Mouse (Mus musculus) lung, embryonic 14.5 days (tissue): ENCODE measurements at regions not wholly inside any gene's neighbourhood (a gene's known extent, or its start where the extent isn't known, plus 50 kb on each side); places are given as distances from the start of the nearest gene placed in this dataset.

ENCODE experiments used
- ATAC-seq: fragments of 200-750 bp; cut with Nextera tagmentation; 2 replicates; pipeline ENCODE4 v1.8.0; 2017; ENCODE audit warnings: mild to moderate bottlenecking, moderate TSS enrichment, moderate library complexity; ENCODE audit not compliant: insufficient read depth
- DNase-seq: peaks from one replicate; pipeline ENCODE4 v3.0.0-alpha.2; 2015
- H3K27ac ChIP-seq: fragments of 300-500 bp; sonication (generic); 2 replicates; pipeline ENCODE4 v1.5.1; 2014; ENCODE audit warnings: low read depth, mild to moderate bottlenecking, moderate library complexity
- H3K27me3 ChIP-seq: fragments of 300-500 bp; sonication (generic); 2 replicates; pipeline ENCODE4 v1.6.1; 2014; ENCODE audit warnings: low read length, control low read depth; ENCODE audit not compliant: insufficient read depth
- H3K36me3 ChIP-seq: fragments of 300-500 bp; sonication (generic); 2 replicates; pipeline ENCODE4 v1.6.1; 2014; ENCODE audit warnings: control low read depth; ENCODE audit not compliant: insufficient read depth
- H3K4me1 ChIP-seq: fragments of 300-500 bp; sonication (generic); 2 replicates; pipeline ENCODE4 v1.6.1; 2014; ENCODE audit warnings: antibody characterized with exemption, control low read depth; ENCODE audit not compliant: insufficient read depth
- H3K4me2 ChIP-seq: fragments of 300-500 bp; sonication (generic); 2 replicates; pipeline ENCODE4 v1.6.1; 2014; ENCODE audit warnings: mild to moderate bottlenecking
- H3K4me3 ChIP-seq: fragments of 300-500 bp; sonication (generic); 2 replicates; pipeline ENCODE4 v1.5.1; 2014; ENCODE audit warnings: low read depth, low read length
- H3K9ac ChIP-seq: fragments of 300-500 bp; sonication (generic); 2 replicates; pipeline ENCODE4 v1.6.1; 2014
- H3K9me3 ChIP-seq: fragments of 300-500 bp; sonication (generic); 2 replicates; pipeline ENCODE4 v1.6.1; 2016; ENCODE audit warnings: low read depth, low read length, control low read depth
- CTCF ChIP-seq: IDR thresholded peaks from 2 replicates; pipeline ENCODE4 v1.5.1; 2016; ENCODE audit warnings: antibody characterized with exemption, low read depth
- WGBS: fragments of 180-500 bp; shearing (Covaris S2); extraction: QIAGEN DNeasy Blood & Tissue Kit; methylation state at CpG from one replicate; pipeline ENCODE4 v1.1.7; 2014; 5-methylcytosine and 5-hydroxymethylcytosine counted together

GRCm38 (mm10) chr4:29282169-29282568 is 469.2 kb downstream of the Epha7 start:
- DNase-seq = no peak

GRCm38 (mm10) chr4:29301348-29301747 is 488.4 kb downstream of the Epha7 start:
- no peaks in the 10 kb centered on the region for H3K4me1 ChIP-seq
- H3K27ac ChIP-seq = no peak overlapping the region
- H3K9ac ChIP-seq = no peak overlapping the region
- DNase-seq (peak; percentile 45), ATAC-seq (no peak)
- peak; percentile 76 for TF ChIP-seq CTCF
- H3K4me3 ChIP-seq = no peak overlapping the region
- H3K27me3 ChIP-seq = no peaks in the 10 kb centered on the region
- H3K36me3 ChIP-seq = no peaks in the 10 kb centered on the region
- 33% methylated on average over 1 of the region's 1 CpGs for WGBS
- no peaks in the 10 kb centered on the region for H3K9me3 ChIP-seq
- H3K4me2 ChIP-seq = no peak overlapping the region

More at GRCm38 (mm10) chr4:29282169-29282568, 469.2 kb downstream of the Epha7 start:
- WGBS = 62% methylated on average over 5 of the region's 5 CpGs
- Histone ChIP-seq H3K4me1 (no peaks in the 10 kb centered on the region), H3K36me3 (no peaks in the 10 kb centered on the region), H3K27ac (no peak overlapping the region), H3K4me3 (no peak overlapping the region), H3K27me3 (no peaks in the 10 kb centered on the region), H3K4me2 (no peak overlapping the region), H3K9ac (no peak overlapping the region), H3K9me3 (no peaks in the 10 kb centered on the region)
- no peak for TF ChIP-seq CTCF
- no peak for ATAC-seq

DNA sequence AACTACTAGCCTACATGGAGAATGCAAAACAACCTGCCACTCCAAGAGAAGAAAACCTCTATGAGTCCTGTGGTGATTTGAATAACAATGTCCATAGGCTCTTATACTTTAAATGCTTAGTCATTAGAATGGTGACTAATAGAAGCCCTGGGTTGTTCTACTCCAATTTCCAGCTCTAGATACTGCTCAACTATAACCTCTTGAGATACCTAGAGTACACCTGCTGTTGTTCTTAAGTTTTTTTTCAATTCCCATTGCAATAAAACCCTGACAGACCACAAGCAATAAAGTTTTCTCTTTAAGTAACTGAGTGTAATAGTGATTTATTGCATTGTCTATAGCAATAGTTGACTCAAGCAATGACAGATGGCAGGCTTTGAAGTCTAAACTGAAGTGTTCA is 491.0 kb downstream of the Epha7 start:
- Histone ChIP-seq H3K9ac (no peak overlapping the region), H3K4me3 (no peak overlapping the region), H3K36me3 (no peaks in the 10 kb centered on the region), H3K27me3 (no peaks in the 10 kb centered on the region), H3K27ac (no peak overlapping the region), H3K4me1 (no peaks in the 10 kb centered on the region), H3K9me3 (no peaks in the 10 kb centered on the region), H3K4me2 (no peak overlapping the region)
- no peak for DNase-seq
- no peak for TF ChIP-seq CTCF
- no peak for ATAC-seq

DNA sequence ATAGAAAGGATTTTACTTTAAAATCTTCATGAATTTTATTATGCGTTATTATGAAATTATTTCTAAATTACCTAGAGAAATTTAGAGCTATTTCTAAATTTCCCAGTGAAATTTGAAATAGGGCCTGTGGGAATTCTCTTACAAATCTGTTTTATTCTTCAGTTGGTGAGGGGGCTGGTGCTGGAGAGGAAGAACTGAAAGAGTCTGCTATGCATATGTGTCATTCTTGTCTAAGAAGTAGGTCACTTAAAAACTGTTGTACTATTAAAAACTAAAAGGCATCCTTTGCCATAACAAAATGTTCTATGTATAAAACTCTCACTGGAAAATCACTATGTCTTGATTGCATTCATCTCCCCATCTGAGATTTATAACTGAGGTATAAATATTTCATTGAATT is 494.3 kb downstream of the Epha7 start:
- ATAC-seq (no peak), DNase-seq (no peak)
- WGBS = 98% methylated on average over 1 of the region's 1 CpGs
- Histone ChIP-seq H3K27me3 (no peaks in the 10 kb centered on the region), H3K27ac (no peak overlapping the region), H3K4me3 (no peak overlapping the region), H3K9me3 (no peaks in the 10 kb centered on the region), H3K9ac (no peak overlapping the region), H3K4me1 (no peaks in the 10 kb centered on the region), H3K36me3 (no peaks in the 10 kb centered on the region), H3K4me2 (no peak overlapping the region)
- no peak for TF ChIP-seq CTCF

GRCm38 (mm10) chr4:29323921-29324320 is 511.0 kb downstream of the Epha7 start:
- TF ChIP-seq CTCF = no peak
- no peak overlapping the region for H3K4me3 ChIP-seq
- WGBS = 74% methylated on average over 6 of the region's 6 CpGs
- no peaks in the 10 kb centered on the region for H3K4me1 ChIP-seq
- ATAC-seq = no peak
- no peaks in the 10 kb centered on the region for H3K36me3 ChIP-seq
- H3K9ac ChIP-seq = no peak overlapping the region
- no peak for DNase-seq
- no peaks in the 10 kb centered on the region for H3K27me3 ChIP-seq
- no peak overlapping the region for H3K27ac ChIP-seq
- no peak overlapping the region for H3K4me2 ChIP-seq
- no peaks in the 10 kb centered on the region for H3K9me3 ChIP-seq

DNA sequence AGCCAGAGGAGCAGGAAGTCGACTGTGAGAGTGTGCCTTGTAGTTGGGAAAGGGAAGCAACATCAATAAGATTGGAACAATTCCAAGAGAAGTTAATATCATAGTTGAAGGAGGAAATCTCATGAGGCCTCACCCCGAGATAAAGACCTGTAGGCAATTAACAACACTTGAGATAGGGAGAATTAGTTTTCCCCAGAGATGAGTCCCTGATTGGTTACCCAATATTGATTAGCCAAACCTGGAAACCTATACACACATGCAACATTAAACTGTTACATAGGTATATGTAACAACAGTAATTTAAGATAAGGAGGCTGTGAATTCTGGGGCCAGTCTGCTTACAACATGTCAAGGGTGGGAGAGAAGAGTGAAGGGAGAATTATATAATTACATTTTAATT is 516.2 kb downstream of the Epha7 start:
- no peak overlapping the region for H3K27ac ChIP-seq
- no peak for ATAC-seq
- WGBS = 53% methylated on average over 2 of the region's 2 CpGs
- no peaks in the 10 kb centered on the region for H3K36me3 ChIP-seq
- H3K4me2 ChIP-seq = no peak overlapping the region
- TF ChIP-seq CTCF = no peak
- H3K27me3 ChIP-seq = no peaks in the 10 kb centered on the region
- no peak for DNase-seq
- no peaks in the 10 kb centered on the region for H3K9me3 ChIP-seq
- no peak overlapping the region for H3K4me3 ChIP-seq
- H3K4me1 ChIP-seq = no peaks in the 10 kb centered on the region
- H3K9ac ChIP-seq = no peak overlapping the region

DNA sequence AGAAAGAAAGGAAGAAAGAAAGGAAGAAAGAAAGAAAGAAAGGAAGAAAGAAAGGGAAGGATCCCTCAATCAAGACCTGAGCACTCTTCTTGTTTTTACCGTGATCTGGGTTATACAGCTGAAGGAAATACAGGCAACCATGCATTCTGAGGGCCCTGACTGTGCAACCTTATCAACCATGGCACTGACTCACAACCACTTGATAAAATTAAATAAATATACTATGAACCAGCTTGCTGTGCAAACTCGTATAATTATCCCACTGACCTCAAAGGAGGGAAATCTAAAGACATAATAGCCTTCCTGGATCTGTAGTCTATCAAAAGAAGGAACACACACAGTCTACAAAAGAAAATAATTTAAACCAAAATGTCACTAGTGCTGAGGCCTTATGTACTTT is 518.8 kb downstream of the Epha7 start:
- Histone ChIP-seq H3K9me3 (no peaks in the 10 kb centered on the region), H3K27ac (no peak overlapping the region), H3K27me3 (no peaks in the 10 kb centered on the region), H3K9ac (no peak overlapping the region), H3K4me2 (no peak overlapping the region), H3K4me3 (no peak overlapping the region), H3K36me3 (no peaks in the 10 kb centered on the region), H3K4me1 (no peaks in the 10 kb centered on the region)
- no peak for ATAC-seq
- no peak for DNase-seq
- WGBS = 32% methylated on average over 2 of the region's 2 CpGs
- TF ChIP-seq CTCF = no peak

DNA sequence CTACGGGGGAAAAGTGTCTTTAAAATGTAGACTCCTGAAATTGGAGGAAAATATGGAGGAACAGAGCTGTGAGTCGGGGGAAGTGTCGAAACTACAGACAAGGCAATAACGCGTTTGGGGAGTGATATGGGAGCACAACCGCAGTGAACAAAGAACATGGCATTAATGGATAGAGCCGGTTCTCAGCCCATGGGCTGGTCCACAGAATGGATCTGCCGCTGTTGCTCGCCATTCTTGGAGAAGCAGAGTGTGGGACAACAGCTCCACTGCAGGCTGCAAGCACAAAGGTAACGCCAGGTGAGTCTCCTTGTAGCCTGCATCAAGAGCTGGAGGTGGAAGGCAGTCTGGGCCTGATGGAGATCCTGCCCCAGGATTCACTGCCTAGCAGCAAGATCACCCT is 524.3 kb downstream of the Epha7 start:
- no peak for ATAC-seq
- Histone ChIP-seq H3K27ac (no peak overlapping the region), H3K4me2 (no peak overlapping the region), H3K9ac (no peak overlapping the region), H3K36me3 (no peaks in the 10 kb centered on the region), H3K4me1 (no peaks in the 10 kb centered on the region), H3K9me3 (no peaks in the 10 kb centered on the region), H3K27me3 (no peaks in the 10 kb centered on the region), H3K4me3 (no peak overlapping the region)
- DNase-seq = no peak
- WGBS = 89% methylated on average over 10 of the region's 10 CpGs
- no peak for TF ChIP-seq CTCF
